Mouse (Mus musculus) neutrophil, adult 83 days (primary cell): Measurements from ENCODE around the gene Pigs. TPM values are rescaled to one million over a fixed set of nuclear protein-coding genes. Genes with fewer than 3 reads are reported as not detected.

Experiments
- total RNA-seq, 2 experiments: library from RNA; stranded (reverse); gene quantifications; one replicate each; pipeline ENCODE4 v1.2.4; 2023

Pigs gene
- 10 to 100 TPM; 37.7 to 40.2 TPM for total RNA-seq

DNA sequence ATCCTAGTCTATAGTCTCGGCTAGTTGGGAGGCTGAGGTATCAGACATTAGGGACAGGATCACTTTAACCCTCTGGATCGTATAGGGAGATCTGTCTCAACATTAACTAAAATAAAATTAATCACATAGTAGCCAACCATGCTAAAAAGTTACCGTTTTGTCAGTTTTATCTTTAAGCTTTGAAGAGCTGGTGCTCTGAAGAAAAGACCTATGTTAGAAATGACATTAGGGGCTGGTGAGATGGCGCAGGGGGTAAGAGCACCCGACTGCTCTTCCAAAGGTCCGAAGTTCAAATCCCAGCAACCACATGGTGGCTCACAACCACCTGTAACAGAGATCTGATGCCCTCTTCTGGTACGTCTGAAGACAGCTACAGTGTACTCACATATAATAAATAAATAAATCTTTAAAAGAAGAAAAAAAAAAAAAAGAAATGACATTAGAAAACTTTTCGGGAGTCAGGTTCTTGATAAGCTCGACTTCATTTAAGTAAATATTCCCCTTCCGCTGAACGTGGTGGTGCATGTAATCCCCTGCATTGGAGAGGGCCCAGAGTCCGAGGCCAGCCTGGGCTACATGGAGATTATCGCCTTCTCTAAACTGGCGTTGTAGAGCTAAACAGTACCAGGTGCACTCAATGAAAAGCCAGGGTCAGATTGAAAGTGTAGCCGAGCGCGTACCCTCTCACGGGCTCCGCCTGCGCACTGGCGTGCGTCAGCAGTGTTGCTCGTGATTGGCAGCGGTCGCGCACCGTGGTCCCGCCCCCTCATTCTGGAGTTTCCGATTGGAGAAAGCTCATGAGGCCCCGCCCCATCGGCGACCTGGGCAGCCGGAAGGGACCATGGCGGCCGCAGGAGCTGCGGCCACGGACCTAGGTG is at the start of gene Pigs:
TSS of gene Pigs (plus strand) at position 782 of the 878 bp plus-strand sequence.

DNA sequence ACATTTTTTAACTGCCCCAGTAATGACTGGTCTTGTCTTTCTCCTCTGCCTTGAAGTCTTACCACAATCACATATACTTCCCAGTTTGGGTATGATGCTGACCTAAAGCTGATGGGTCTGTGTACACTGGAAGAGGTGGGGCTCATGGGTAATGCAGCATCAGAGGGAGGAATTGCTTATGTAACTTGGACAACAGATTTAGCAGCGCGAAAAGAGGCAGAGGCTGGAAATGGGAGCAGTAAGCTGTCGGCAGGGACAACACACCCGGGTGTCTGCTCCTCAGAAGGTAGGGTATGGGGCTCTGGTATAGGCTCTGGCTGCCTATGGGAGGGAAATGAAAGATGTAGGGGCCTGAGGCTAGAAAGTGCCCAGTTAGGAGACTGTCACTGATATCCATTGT is 37.6 kb upstream of the Pigs start, which contains the start of gene BC030499:
TSS of gene BC030499 (plus strand) at position 188 of the 400 bp plus-strand sequence.

DNA sequence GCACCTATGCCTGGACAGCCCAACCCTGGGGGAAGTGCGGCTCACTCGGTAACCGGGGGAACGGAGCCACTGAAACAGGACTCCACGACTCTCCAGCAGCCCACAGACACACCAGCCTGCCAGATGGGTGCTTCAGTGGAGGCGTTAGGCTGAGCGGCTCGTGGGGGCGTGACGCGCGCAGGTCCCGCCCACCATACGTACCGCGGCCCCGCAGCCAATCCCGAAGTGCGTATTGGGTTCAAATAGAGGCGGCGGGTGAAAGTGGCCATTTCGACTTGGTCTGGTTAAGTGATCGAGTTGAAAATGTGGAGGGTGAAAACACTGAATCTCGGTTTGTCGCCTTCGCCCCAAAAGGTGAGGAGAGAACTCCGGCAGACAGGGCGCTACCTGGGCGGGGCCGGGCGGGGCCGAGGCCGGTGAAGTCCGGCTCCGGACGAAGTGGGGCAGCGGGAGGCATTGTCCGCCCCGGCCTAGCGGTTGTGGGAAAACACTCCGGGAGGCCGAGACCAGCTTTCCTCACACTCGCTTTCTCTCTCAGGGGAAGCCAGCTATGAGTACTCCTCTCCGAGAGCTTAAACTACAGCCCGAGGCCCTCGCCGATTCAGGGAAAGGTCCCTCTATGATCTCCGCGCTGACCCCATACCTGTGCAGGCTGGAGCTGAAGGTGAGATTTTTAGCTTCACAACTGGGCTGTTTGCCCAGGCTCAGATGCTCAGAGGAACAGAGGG is 26.7 kb upstream of the Pigs start, which contains the start of gene Spag5:
TSS of gene Spag5 (plus strand) at position 173 of the 728 bp plus-strand sequence.

DNA sequence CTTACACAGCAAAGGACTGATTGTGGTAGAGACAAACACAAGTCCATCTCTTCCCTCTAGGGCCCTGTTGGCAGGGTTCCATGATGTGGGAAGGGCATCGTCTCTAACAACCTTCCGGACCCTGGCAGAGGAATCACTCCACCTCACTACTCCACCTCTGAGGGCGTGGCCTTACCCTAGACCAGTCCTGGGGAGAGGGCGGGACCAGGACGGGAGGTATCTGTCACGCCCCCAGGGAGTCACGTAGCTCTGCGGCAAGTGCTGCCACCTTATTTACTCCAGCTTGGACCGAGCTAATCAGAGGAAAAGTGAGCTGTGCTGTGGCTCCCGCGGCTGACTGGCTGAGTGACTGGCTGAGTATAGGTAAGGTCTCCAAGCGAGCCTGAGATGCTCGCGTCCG is 5.4 kb upstream of the Pigs start, which contains the start of gene Aldoc:
TSS of gene Aldoc (plus strand) at position 109 of the 400 bp plus-strand sequence.

DNA sequence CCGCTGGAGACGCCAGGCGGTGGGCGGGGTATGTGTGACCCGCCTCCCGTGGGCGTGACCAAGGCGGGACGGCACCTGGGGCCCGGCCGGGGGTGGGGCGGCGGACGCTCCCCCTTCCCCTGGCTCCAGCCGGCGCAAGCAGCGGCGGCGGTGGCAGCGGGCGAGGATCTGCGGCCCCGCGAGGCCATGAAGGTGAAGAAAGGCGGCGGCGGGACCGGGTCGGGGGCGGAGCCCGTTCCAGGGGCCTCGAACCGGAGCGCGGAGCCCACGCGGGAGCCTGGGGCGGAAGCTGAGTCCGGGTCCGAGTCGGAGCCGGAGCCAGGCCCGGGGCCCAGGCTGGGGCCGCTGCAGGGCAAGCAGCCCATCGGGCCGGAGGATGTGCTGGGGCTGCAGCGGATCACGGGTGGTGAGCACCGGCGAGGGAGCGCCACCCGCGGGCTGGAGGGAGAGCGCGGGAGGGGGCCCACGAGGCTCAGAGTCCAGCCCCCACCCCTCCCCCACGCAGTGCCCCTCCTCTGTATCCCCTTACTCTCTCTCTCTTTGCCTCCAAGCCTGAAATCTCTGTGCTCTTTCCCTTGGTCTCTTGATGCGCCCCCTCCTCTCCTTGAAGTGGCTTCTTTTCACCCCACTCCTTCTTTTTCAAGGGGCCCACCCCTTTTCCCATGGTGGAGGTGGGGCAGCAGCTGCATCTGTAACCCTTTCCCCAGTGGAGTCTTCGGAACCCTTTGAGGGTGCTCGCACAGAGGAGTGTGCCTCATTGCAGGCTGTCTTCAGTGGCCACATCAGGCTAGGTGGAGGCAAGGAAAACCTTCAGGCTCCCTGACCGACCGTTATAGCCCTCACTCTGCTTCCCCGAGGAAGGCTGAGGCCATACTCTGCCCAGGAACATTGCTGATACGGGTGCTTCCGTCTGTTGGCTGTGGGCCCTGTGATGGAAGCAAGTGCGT is 15.4 kb downstream of the Pigs start, which contains the start of gene Unc119:
TSS of gene Unc119 (plus strand) at position 102 of the 947 bp plus-strand sequence.

DNA sequence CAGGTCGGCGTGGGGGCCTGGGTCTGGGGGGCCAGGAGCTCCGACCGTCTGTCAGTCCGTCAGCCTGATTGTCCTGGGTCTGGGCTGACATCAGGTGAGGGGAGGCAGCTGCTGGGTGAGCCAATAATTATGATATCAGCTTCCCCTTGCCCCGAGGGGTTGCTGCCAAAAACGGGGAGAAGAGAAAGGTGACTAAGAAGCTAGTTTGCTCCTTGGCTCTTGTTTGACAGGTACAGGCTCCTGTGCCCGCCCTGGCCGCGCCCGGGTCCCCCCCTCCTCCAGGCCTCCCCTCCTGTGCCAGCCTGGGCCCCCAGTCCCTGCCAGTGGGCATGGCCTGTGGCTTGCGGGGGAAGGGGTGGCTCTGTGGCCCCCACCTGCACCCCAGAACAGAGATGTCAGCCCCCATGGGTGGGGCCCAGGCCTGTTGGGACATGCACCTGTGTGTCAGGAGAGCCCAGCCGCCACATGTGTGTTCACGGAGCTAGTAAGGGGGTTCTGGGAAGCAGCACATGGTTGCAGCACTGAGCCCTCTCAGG is 58.4 kb downstream of the Pigs start, which contains the start of gene Foxn1:
TSS of gene Foxn1 (minus strand) at position 51 of the 536 bp plus-strand sequence.

Other genes with a start within 250 kb of the Pigs start
- gene Eral1, start 248.0 kb upstream of the Pigs start, total RNA-seq = 10 to 100 TPM; 15.4 to 16.7 TPM
- 10 to 100 TPM; 41.9 to 50.7 TPM for gene Fam222b, start 233.8 kb upstream of the Pigs start, total RNA-seq
- 1 to 10 TPM; 6.3 to 8.1 TPM for gene Traf4, start 162.8 kb upstream of the Pigs start, total RNA-seq
- 1 to 10 TPM; 4.3 to 7.2 TPM for gene Nek8, start 151.7 kb upstream of the Pigs start, total RNA-seq
- gene Tlcd1, start 151.7 kb upstream of the Pigs start, total RNA-seq = 1 to 10 TPM; 6.0 to 7.4 TPM
- gene Rpl23a, start 144.8 kb upstream of the Pigs start, total RNA-seq = 1,000 to 10,000 TPM; 1,117 to 1,118 TPM
- under 1 TPM in 1 of 2 experiments, not detected in 1; 0.46 TPM for gene Rab34, start 140.0 kb upstream of the Pigs start, total RNA-seq
- 1 to 10 TPM; 1.1 to 1.3 TPM for gene Proca1, start 135.0 kb upstream of the Pigs start, total RNA-seq
- 10 to 100 TPM; 42.7 to 43.7 TPM for gene Sdf2, start 82.7 kb upstream of the Pigs start, total RNA-seq
- 10 to 100 TPM; 40.2 to 42.4 TPM for gene Supt6, start 82.4 kb upstream of the Pigs start, total RNA-seq
- gene 2610507B11Rik, start 66.7 kb upstream of the Pigs start, total RNA-seq = 10 to 100 TPM; 60.2 to 60.8 TPM
- gene BC030499, start 37.6 kb upstream of the Pigs start, total RNA-seq = under 1 TPM; 0.26 to 0.68 TPM
- 10 to 100 TPM; 61.7 to 63.1 TPM for gene Spag5, start 26.9 kb upstream of the Pigs start, total RNA-seq
- 1 to 10 TPM; 2.6 to 3.6 TPM for gene Aldoc, start 5.4 kb upstream of the Pigs start, total RNA-seq
- gene Unc119, start 15.1 kb downstream of the Pigs start, total RNA-seq = 100 to 1,000 TPM; 106 to 112 TPM
- gene Foxn1, start 58.1 kb downstream of the Pigs start, total RNA-seq = under 1 TPM in 1 of 2 experiments, not detected in 1; 0.15 TPM
- under 1 TPM in 1 of 2 experiments, not detected in 1; 0.22 TPM for gene Slc13a2, start 93.8 kb downstream of the Pigs start, total RNA-seq
- gene Slc46a1, start 137.3 kb downstream of the Pigs start, total RNA-seq = 1 to 10 TPM in 1 of 2 experiments, under 1 TPM in 1; 0.79 to 2.1 TPM
- gene Sarm1, start 169.3 kb downstream of the Pigs start, total RNA-seq = under 1 TPM; 0.29 to 0.35 TPM
- not detected for gene Vtn, start 170.7 kb downstream of the Pigs start, total RNA-seq
- gene Sebox, start 175.0 kb downstream of the Pigs start, total RNA-seq = not detected
- gene Tmem199, start 183.8 kb downstream of the Pigs start, total RNA-seq = 1 to 10 TPM; 8.0 to 9.7 TPM
- 10 to 100 TPM; 20.7 to 23.2 TPM for gene Poldip2, start 183.8 kb downstream of the Pigs start, total RNA-seq
- 1 to 10 TPM; 5.8 to 7.1 TPM for gene Tnfaip1, start 207.9 kb downstream of the Pigs start, total RNA-seq
- gene Ift20, start 207.9 kb downstream of the Pigs start, total RNA-seq = 10 to 100 TPM; 30.1 to 31.4 TPM
- 10 to 100 TPM; 11.5 to 11.6 TPM for gene Tmem97, start 222.4 kb downstream of the Pigs start, total RNA-seq